Mouse (Mus musculus) kidney, embryonic 15.5 days (tissue): ENCODE data around the gene Fam117b. TPM values are rescaled to one million over a fixed set of nuclear protein-coding genes. Genes with fewer than 3 reads are reported as not detected.
A peak's percentile ranks its signal among the peaks of the same experiment; 100 is the strongest.

Source experiments
- ATAC-seq: fragments of 200-750 bp; cut with Nextera tagmentation; replicated peaks from 2 replicates; pipeline ENCODE4 v1.8.0; 2017; ENCODE audit warnings: moderate TSS enrichment; ENCODE audit not compliant: low FRiP score
- H3K27ac ChIP-seq: fragments of 300-500 bp; sonication (generic); 2 replicates; pipeline ENCODE4 v1.5.1; 2015; ENCODE audit warnings: mild to moderate bottlenecking, inconsistent platforms
- H3K27me3 ChIP-seq: fragments of 300-500 bp; sonication (generic); 2 replicates; pipeline ENCODE4 v1.6.1; 2015; ENCODE audit warnings: inconsistent platforms
- H3K36me3 ChIP-seq: fragments of 300-500 bp; sonication (generic); 2 replicates; pipeline ENCODE4 v1.6.1; 2015; ENCODE audit warnings: inconsistent platforms
- H3K4me1 ChIP-seq: fragments of 300-500 bp; sonication (generic); 2 replicates; pipeline ENCODE4 v1.6.1; 2015; ENCODE audit warnings: inconsistent platforms
- H3K4me2 ChIP-seq: fragments of 300-500 bp; sonication (generic); 2 replicates; pipeline ENCODE4 v1.6.1; 2015; ENCODE audit warnings: moderate library complexity, mild to moderate bottlenecking, inconsistent platforms
- H3K4me3 ChIP-seq: fragments of 300-500 bp; sonication (generic); replicated peaks from 2 replicates; pipeline ENCODE4 v1.5.1; 2015; ENCODE audit warnings: mild to moderate bottlenecking, inconsistent platforms
- H3K9ac ChIP-seq: fragments of 300-500 bp; sonication (generic); 2 replicates; pipeline ENCODE4 v1.6.1; 2015; ENCODE audit warnings: mild to moderate bottlenecking, inconsistent platforms
- H3K9me3 ChIP-seq: fragments of 300-500 bp; sonication (generic); replicated peaks from 2 replicates; pipeline ENCODE4 v1.6.1; 2016; ENCODE audit warnings: inconsistent platforms
- whole genome bisulfite sequencing: fragments of 180-500 bp; shearing (Covaris S2); methylation state at CpG from one replicate; pipeline ENCODE4 v1.1.7; 2015; ENCODE audit warnings: mixed read lengths; 5-methylcytosine and 5-hydroxymethylcytosine counted together
- polyA plus RNA-seq: library from polyadenylated mRNA; unstranded; fragments of >200 nt; fragmentation: Nextera tagmentation; extraction: Ambion mirVana; gene quantifications from 2 replicates; pipeline ENCODE4 v1.2.1, GENCODE M21; 2015

Fam117b gene
- polyA plus RNA-seq, 1 experiment from 2014 or later, result 12.1 TPM

GRCm38 (mm10) chr1:59915843-59916610 is 3.2 kb downstream of the Fam117b start:
- Histone ChIP-seq H3K36me3 (no peaks in the 10 kb centered on the region), H3K4me1 (peaks cover 24% of the 10 kb centered on the region), H3K4me2 (peak overlapping the region; percentile 72), H3K27me3 (no peaks in the 10 kb centered on the region), H3K9me3 (no peaks in the 10 kb centered on the region), H3K9ac (no peak overlapping the region), H3K27ac (no peak overlapping the region; the same call in 1 of the 2 replicates), H3K4me3 (peak overlapping the region; percentile 98; the same call in 1 of the 2 replicates)
- 66% methylated on average over 10 of the region's 10 CpGs for WGBS
- no peak for ATAC-seq

GRCm38 (mm10) chr1:59917401-59917800 is 4.6 kb downstream of the Fam117b start:
- no peak overlapping the region for H3K9ac ChIP-seq
- H3K4me1 ChIP-seq, result peaks cover 24% of the 10 kb centered on the region
- no peaks in the 10 kb centered on the region for H3K9me3 ChIP-seq
- H3K27me3 ChIP-seq, result no peaks in the 10 kb centered on the region
- H3K4me2 ChIP-seq, result no peak overlapping the region
- ATAC-seq, result no peak
- H3K27ac ChIP-seq, result no peak overlapping the region
- H3K36me3 ChIP-seq, result no peaks in the 10 kb centered on the region
- 66% methylated on average over 3 of the region's 3 CpGs for WGBS
- no peak overlapping the region for H3K4me3 ChIP-seq

GRCm38 (mm10) chr1:59918075-59918474 is 5.3 kb downstream of the Fam117b start:
- Histone ChIP-seq H3K9me3 (no peaks in the 10 kb centered on the region), H3K27me3 (no peaks in the 10 kb centered on the region), H3K9ac (no peak overlapping the region), H3K4me1 (peaks cover 24% of the 10 kb centered on the region), H3K4me3 (no peak overlapping the region), H3K4me2 (no peak overlapping the region), H3K27ac (no peak overlapping the region), H3K36me3 (no peaks in the 10 kb centered on the region)
- ATAC-seq, result no peak

- Histone ChIP-seq H3K36me3 (no peaks in the 10 kb centered on the region), H3K4me1 (0 out of 2 replicates have a peak, but pooled peaks cover 4% of the 10 kb centered on the region), H3K9me3 (no peaks in the 10 kb centered on the region), H3K27me3 (no peaks in the 10 kb centered on the region), H3K4me2 (no peak overlapping the region), H3K4me3 (no peak overlapping the region), H3K27ac (peak overlapping the region; percentile 56; the same call in 1 of the 2 replicates), H3K9ac (no peak overlapping the region)
- ATAC-seq, result no peak
- 56% methylated on average over 1 of the region's 1 CpGs for WGBS
These were observed 10.4 kb downstream of the Fam117b start for GRCm38 (mm10) chr1:59923201-59923600.

- Histone ChIP-seq H3K4me1 (0 out of 2 replicates have a peak, but pooled peaks cover 4% of the 10 kb centered on the region), H3K4me3 (no peak overlapping the region), H3K27ac (no peak overlapping the region), H3K4me2 (no peak overlapping the region), H3K9me3 (no peaks in the 10 kb centered on the region), H3K27me3 (no peaks in the 10 kb centered on the region), H3K36me3 (no peaks in the 10 kb centered on the region), H3K9ac (no peak overlapping the region)
- no peak for ATAC-seq
- WGBS, result 95% methylated on average over 1 of the region's 1 CpGs
These were observed 10.9 kb downstream of the Fam117b start for GRCm38 (mm10) chr1:59923673-59924072.

- no peak overlapping the region for H3K27ac ChIP-seq
- ATAC-seq, result no peak
- H3K36me3 ChIP-seq, result no peaks in the 10 kb centered on the region
- no peaks in the 10 kb centered on the region for H3K9me3 ChIP-seq
- H3K4me3 ChIP-seq, result no peak overlapping the region
- no peaks in the 10 kb centered on the region for H3K27me3 ChIP-seq
- H3K9ac ChIP-seq, result no peak overlapping the region
- H3K4me1 ChIP-seq, result 0 out of 2 replicates have a peak, but pooled peaks cover 4% of the 10 kb centered on the region
- WGBS, result 86% methylated on average over 2 of the region's 2 CpGs
- H3K4me2 ChIP-seq, result no peak overlapping the region
These were observed 11.6 kb downstream of the Fam117b start for GRCm38 (mm10) chr1:59924411-59924810.

GRCm38 (mm10) chr1:59926021-59926672 is 13.3 kb downstream of the Fam117b start:
- Histone ChIP-seq H3K27me3 (no peaks in the 10 kb centered on the region), H3K4me3 (no peak overlapping the region), H3K9me3 (no peaks in the 10 kb centered on the region), H3K27ac (no peak overlapping the region), H3K36me3 (no peaks in the 10 kb centered on the region), H3K4me2 (no peak overlapping the region), H3K4me1 (0 out of 2 replicates have a peak, but pooled peaks cover 4% of the 10 kb centered on the region), H3K9ac (no peak overlapping the region)
- ATAC-seq, result peak; percentile 40
- 84% methylated on average over 3 of the region's 3 CpGs for WGBS

GRCm38 (mm10) chr1:59927131-59927680 is 14.4 kb downstream of the Fam117b start:
- H3K4me2 ChIP-seq, result no peak overlapping the region
- H3K4me3 ChIP-seq, result no peak overlapping the region
- H3K4me1 ChIP-seq, result 0 out of 2 replicates have a peak, but pooled peaks cover 4% of the 10 kb centered on the region
- H3K36me3 ChIP-seq, result no peaks in the 10 kb centered on the region
- no peak for ATAC-seq
- H3K9ac ChIP-seq, result no peak overlapping the region
- no peak overlapping the region for H3K27ac ChIP-seq
- 92% methylated on average over 2 of the region's 2 CpGs for WGBS
- H3K27me3 ChIP-seq, result no peaks in the 10 kb centered on the region
- H3K9me3 ChIP-seq, result no peaks in the 10 kb centered on the region

GRCm38 (mm10) chr1:59930926-59931325 is 18.1 kb downstream of the Fam117b start:
- Histone ChIP-seq H3K9ac (no peak overlapping the region), H3K27ac (no peak overlapping the region), H3K4me1 (0 out of 2 replicates have a peak, but pooled peaks cover 4% of the 10 kb centered on the region), H3K4me2 (no peak overlapping the region), H3K36me3 (no peaks in the 10 kb centered on the region), H3K27me3 (no peaks in the 10 kb centered on the region), H3K4me3 (no peak overlapping the region), H3K9me3 (no peaks in the 10 kb centered on the region)
- no peak for ATAC-seq

- H3K4me2 ChIP-seq, result no peak overlapping the region
- no peak overlapping the region for H3K4me3 ChIP-seq
- no peaks in the 10 kb centered on the region for H3K9me3 ChIP-seq
- no peak overlapping the region for H3K27ac ChIP-seq
- H3K27me3 ChIP-seq, result no peaks in the 10 kb centered on the region
- H3K4me1 ChIP-seq, result no peaks in the 10 kb centered on the region
- H3K36me3 ChIP-seq, result no peaks in the 10 kb centered on the region
- no peak for ATAC-seq
- no peak overlapping the region for H3K9ac ChIP-seq
- 94% methylated on average over 2 of the region's 2 CpGs for WGBS
These were observed 20.2 kb downstream of the Fam117b start for GRCm38 (mm10) chr1:59932991-59933390.

- Histone ChIP-seq H3K4me2 (no peak overlapping the region), H3K4me3 (no peak overlapping the region), H3K27me3 (no peaks in the 10 kb centered on the region), H3K36me3 (no peaks in the 10 kb centered on the region), H3K9ac (no peak overlapping the region), H3K9me3 (no peaks in the 10 kb centered on the region), H3K4me1 (peaks cover 14% of the 10 kb centered on the region), H3K27ac (no peak overlapping the region)
- ATAC-seq, result no peak
- 80% methylated on average over 1 of the region's 1 CpGs for WGBS
These were observed 28.3 kb downstream of the Fam117b start for GRCm38 (mm10) chr1:59941063-59941462.

- Histone ChIP-seq H3K9ac (no peak overlapping the region), H3K4me1 (peaks cover 14% of the 10 kb centered on the region), H3K4me2 (no peak overlapping the region), H3K36me3 (no peaks in the 10 kb centered on the region), H3K27me3 (no peaks in the 10 kb centered on the region), H3K4me3 (no peak overlapping the region), H3K9me3 (no peaks in the 10 kb centered on the region), H3K27ac (no peak overlapping the region)
- ATAC-seq, result no peak
- WGBS, result 59% methylated on average over 6 of the region's 6 CpGs
These were observed 29.4 kb downstream of the Fam117b start for GRCm38 (mm10) chr1:59942057-59942790.
